In genomic region chr4:156033476-156034119, GRCm38 (mm10) we compare ENCODE assay signal across 8 mouse cellular contexts. TPM values are rescaled to one million over a fixed set of nuclear protein-coding genes. Genes with fewer than 3 reads are reported as not detected.
DNase-seq lines count a peak whose midpoint lies in the region; ATAC-seq and TF ChIP-seq lines count a peak whose summit lies in the region.

No protein-coding gene starts in this region.

- H3K36me3 ChIP-seq in liver, embryonic 11.5 days (ENCODE audit: control insufficient read depth, insufficient read depth, low read length) = no peaks in the 10 kb centered on the region
- H3K36me3 ChIP-seq in myocyte (ENCODE audit: control insufficient read depth, insufficient read depth) = no peaks in the 10 kb centered on the region

- H3K27ac ChIP-seq in liver, embryonic 11.5 days (ENCODE audit: low read depth, low read length) = no peak overlapping the region

- POLR2A ChIA-PET in Patski (lab: Charles Lee) = no interaction called here

- H3K4me2 ChIP-seq in liver, embryonic 11.5 days = no peak overlapping the region
- peak overlapping the region; percentile 0 for H3K4me2 ChIP-seq in myocyte (ENCODE audit: low read depth)

- CTCF ChIA-PET in Patski (lab: Charles Lee) = interaction anchor here (1.3 kb wide), 1 partner anchor 39 kb away, joined by 3 read pairs; no protein-coding TSS in a partner anchor

- H3K79me2 ChIP-seq in myocyte (ENCODE audit: control insufficient read depth, insufficient read depth) = no peaks in the 10 kb centered on the region

- no peak overlapping the region for H3K4me3 ChIP-seq in liver, embryonic 11.5 days (ENCODE audit: low read depth, low read length)
- no peak overlapping the region for H3K4me3 ChIP-seq in myocyte

- no peaks in the 10 kb centered on the region for H3K9me3 ChIP-seq in liver, embryonic 11.5 days (ENCODE audit: control insufficient read depth, low read length)

- no peak for TF ChIP-seq POLR2A in myocyte (IDR thresholded peaks at IDR 0.05; ENCODE audit: insufficient read length, low read depth)

- in situ Hi-C loops in Patski (cut with MboI; ENCODE audit: low pct_unique_long_range_greater_than_20kb) = no loop called here

- peaks cover 17% of the 10 kb centered on the region for H3K4me1 ChIP-seq in liver, embryonic 11.5 days (replicated peaks; ENCODE audit: control insufficient read depth, insufficient read depth, low read length)

- ATAC-seq in liver, embryonic 11.5 days (replicated peaks; ENCODE audit: low FRiP score) = no peak; the same call in 1 of the 2 replicates
- no peak for ATAC-seq in Patski
- peak; percentile 61 for ATAC-seq in common myeloid progenitor, adult 5-6 weeks (replicated peaks; ENCODE audit: low read depth, poor library complexity, severe bottlenecking)
- ATAC-seq in inflammation-experienced regulatory T-cells, adult 6 months = peak; percentile 59

- intact Hi-C loops in left cerebral cortex, postnatal 36 days (cut with DNase I) = loop anchor here (5.0 kb wide), 1 partner anchor 64 kb away; no protein-coding TSS in a partner anchor

- no peak overlapping the region for H3K9ac ChIP-seq in liver, embryonic 11.5 days (ENCODE audit: low read depth, low read length)

- peaks cover 26% of the 10 kb centered on the region for H3K27me3 ChIP-seq in liver, embryonic 11.5 days (replicated peaks; ENCODE audit: control insufficient read depth, insufficient read depth, low read length)
- H3K27me3 ChIP-seq in Patski = no peaks in the 10 kb centered on the region
- peaks cover 21% of the 10 kb centered on the region for H3K27me3 ChIP-seq in myocyte (ENCODE audit: control insufficient read depth, insufficient read depth, insufficient read length)

- WGBS in liver, embryonic 11.5 days = 38% methylated on average over 6 of the region's 6 CpGs

- DNase-seq in liver (peak; percentile 47), Patski (ENCODE audit: low read depth, low spot score) (no peak)
- no peak for DNase-seq in liver, embryonic 11.5 days (ENCODE audit: low spot score)
- DNase-seq in left cerebral cortex, postnatal 36 days (ENCODE audit: low spot score in 2 of 2) = no peak
- DNase-seq in layer of hippocampus, adult 8-10 months (ENCODE audit: low spot score in 2 of 2) = no peak

- H3ac ChIP-seq in myocyte (ENCODE audit: control insufficient read depth, insufficient read length) = no peak overlapping the region

- peak; percentile 68 for TF ChIP-seq CTCF in Patski (IDR thresholded peaks at IDR 0.05)

TF ChIP-seq in myocyte, 11 proteins besides CTCF, POLR2A, EP300 and RAD21:
- no peak for TF ChIP-seq MYOD1 (IDR thresholded peaks at IDR 0.05; ENCODE audit: control insufficient read depth in 1 of 3, insufficient read length in 2 of 3, low read depth in 2 of 3)
- no peak for TF ChIP-seq MYOG (IDR thresholded peaks at IDR 0.05; ENCODE audit: control insufficient read depth in 1 of 3, insufficient read depth in 1 of 3, insufficient read length in 2 of 3, low read depth in 2 of 3)
- TF ChIP-seq REST (IDR thresholded peaks at IDR 0.05; ENCODE audit: insufficient read depth, insufficient read length) = no peak

RNA-seq across cellular contexts. Expression of gene Tnfrsf18, which starts 7.6 kb away (rescaled TPM):
- 0.92 and 1.0 TPM in 2 replicates for polyA plus RNA-seq in liver, embryonic 11.5 days (2014; fragmentation: Nextera tagmentation; extraction: Ambion mirVana)
- polyA plus RNA-seq in Patski (2021) = 1.0 TPM
- total RNA-seq in common myeloid progenitor, adult 5-6 weeks (2017) = 6.1 and 9.8 TPM in 2 replicates
- 100 to 1,000 TPM; 603 to 779 (median 637) TPM for polyA plus RNA-seq in inflammation-experienced regulatory T-cells, adult 6 months (2017; shearing (Covaris generic))
- 0.40 TPM for polyA plus RNA-seq in myocyte (2012; fragmentation: generic; extraction: Trizol)
- total RNA-seq in left cerebral cortex, postnatal 36 days (2021) = not detected
- not detected for total RNA-seq in layer of hippocampus, adult 8-10 months (2022)

RNA-seq across cellular contexts. Expression of gene Tnfrsf4, which starts 20.0 kb away (rescaled TPM):
- 0.85 TPM in 1 of 2 replicates, not detected in the other for polyA plus RNA-seq in liver, embryonic 11.5 days (2014; fragmentation: Nextera tagmentation; extraction: Ambion mirVana)
- polyA plus RNA-seq in Patski (2021) (0.36 TPM), myocyte (2012; fragmentation: generic; extraction: Trizol) (0.64 TPM)
- total RNA-seq in common myeloid progenitor, adult 5-6 weeks (2017) = not detected in 2 replicates
- polyA plus RNA-seq in inflammation-experienced regulatory T-cells, adult 6 months (2017; shearing (Covaris generic)) = 100 to 1,000 TPM; 682 to 810 (median 720) TPM
- total RNA-seq in left cerebral cortex, postnatal 36 days (2021) = 1 to 10 TPM in 1 of 2 experiments, under 1 TPM in 1; 0.39 to 1.9 TPM
- total RNA-seq in layer of hippocampus, adult 8-10 months (2022) = 1 to 10 TPM; 1.1 to 3.5 (median 2.0) TPM

RNA-seq across cellular contexts. Expression of gene Ttll10, which starts 25.6 kb away (rescaled TPM):
- polyA plus RNA-seq in liver, embryonic 11.5 days (2014; fragmentation: Nextera tagmentation; extraction: Ambion mirVana) = 0.12 and 0.56 TPM in 2 replicates
- polyA plus RNA-seq in Patski (2021) = 3.7 TPM
- not detected in 2 replicates for total RNA-seq in common myeloid progenitor, adult 5-6 weeks (2017)
- 1 to 10 TPM in 1 of 3 experiments, under 1 TPM in 2; 0.26 to 1.1 (median 0.55) TPM for polyA plus RNA-seq in inflammation-experienced regulatory T-cells, adult 6 months (2017; shearing (Covaris generic))
- polyA plus RNA-seq in myocyte (2012; fragmentation: generic; extraction: Trizol) = not detected
- not detected for total RNA-seq in left cerebral cortex, postnatal 36 days (2021)
- under 1 TPM in 3 of 4 experiments, not detected in 1; 0.27 to 0.80 (median 0.45) TPM for total RNA-seq in layer of hippocampus, adult 8-10 months (2022)

RNA-seq across cellular contexts. Expression of gene Sdf4, which starts 40.9 kb away (rescaled TPM):
- polyA plus RNA-seq in liver, embryonic 11.5 days (2014; fragmentation: Nextera tagmentation; extraction: Ambion mirVana) = 130 TPM in 2 replicates
- polyA plus RNA-seq in Patski (2021) (167 TPM), myocyte (2012; fragmentation: generic; extraction: Trizol) (137 TPM)
- 125 and 157 TPM in 2 replicates for total RNA-seq in common myeloid progenitor, adult 5-6 weeks (2017)
- polyA plus RNA-seq in inflammation-experienced regulatory T-cells, adult 6 months (2017; shearing (Covaris generic)) = 100 to 1,000 TPM; 489 to 506 (median 496) TPM
- 100 to 1,000 TPM; 184 to 206 TPM for total RNA-seq in left cerebral cortex, postnatal 36 days (2021)
- total RNA-seq in layer of hippocampus, adult 8-10 months (2022) = 100 to 1,000 TPM; 202 to 230 (median 217) TPM

RNA-seq across cellular contexts. Expression of gene B3galt6, which starts 41.1 kb away (rescaled TPM):
- polyA plus RNA-seq in liver, embryonic 11.5 days (2014; fragmentation: Nextera tagmentation; extraction: Ambion mirVana) = 12.1 and 13.0 TPM in 2 replicates
- polyA plus RNA-seq in Patski (2021) = 6.2 TPM
- total RNA-seq in common myeloid progenitor, adult 5-6 weeks (2017) = 7.5 and 9.0 TPM in 2 replicates
- polyA plus RNA-seq in inflammation-experienced regulatory T-cells, adult 6 months (2017; shearing (Covaris generic)) = 1 to 10 TPM in 1 of 3 experiments, under 1 TPM in 2; 0.63 to 1.0 (median 0.90) TPM
- polyA plus RNA-seq in myocyte (2012; fragmentation: generic; extraction: Trizol) = 5.4 TPM
- total RNA-seq in left cerebral cortex, postnatal 36 days (2021) = 10 to 100 TPM in 1 of 2 experiments, 1 to 10 TPM in 1; 9.9 to 11.1 TPM
- 10 to 100 TPM in 1 of 4 experiments, 1 to 10 TPM in 3; 9.2 to 11.3 (median 9.7) TPM for total RNA-seq in layer of hippocampus, adult 8-10 months (2022)

Comparison
In these comparisons a context has a peak if more than half of its experiments do, and no peak if none do; other contexts are left out.
1. ATAC-seq: peak in common myeloid progenitor, adult 5-6 weeks (single experiment) and inflammation-experienced regulatory T-cells, adult 6 months (single experiment); none in liver, embryonic 11.5 days (single experiment) and Patski (single experiment).
2. RNA of gene Tnfrsf18, which starts 7.6 kb away (polyA plus RNA-seq): 603 to 779 TPM in inflammation-experienced regulatory T-cells, adult 6 months; 1.0 TPM in Patski (single experiment), 0.92 to 1.0 TPM in liver, embryonic 11.5 days and 0.40 TPM in myocyte (single experiment); every median in the first group is over 100 times any median in the second.
3. RNA of gene Tnfrsf4, which starts 20.0 kb away (polyA plus RNA-seq): 682 to 810 TPM in inflammation-experienced regulatory T-cells, adult 6 months; 0.85 TPM in liver, embryonic 11.5 days, 0.64 TPM in myocyte (single experiment) and 0.36 TPM in Patski (single experiment); every median in the first group is over 100 times any median in the second.